Mouse (Mus musculus) embryonic stem cell, embryonic (primary cell): ENCODE data around the gene Ikbkg.
"Not testable (repeated sequence)": the region's sequence is repeated elsewhere in the genome, so short reads cannot be mapped to it uniquely, and the experiment has no call there.

Experiments used
- CTCF ChIA-PET, 4 experiments: fragments of 300-600 bp in 2 of 4; fragments of 350-600 bp in 2 of 4; sonication (Branson Sonifier 250); formaldehyde crosslinking; loops; one replicate each; lab custom pipeline; 2022; ENCODE audit warnings: inconsistent platforms in 2 of 4; lab: Charles Lee
- POLR2A ChIA-PET, 4 experiments: fragments of 300-600 bp in 2 of 4; fragments of 350-600 bp in 2 of 4; sonication (Branson Sonifier 250); formaldehyde crosslinking; loops; one replicate each; lab custom pipeline; 2022; ENCODE audit warnings: antibody characterized with exemption in 4 of 4, inconsistent platforms in 1 of 4; lab: Charles Lee

Gene Ikbkg

GRCm38 (mm10) chrX:74392535-74393443, at the start of gene Ikbkg, which contains the start of gene Fam3a:
Gene Ikbkg (plus strand): TSS chrX:74393290.
Gene Fam3a (minus strand): TSS chrX:74393272.
- POLR2A ChIA-PET: interaction anchor here in 3 of 4 experiments (0.6 to 3.2 kb wide), 55 partner anchors 11 to 763 kb away, joined by 3 to 43 read pairs (median 5); partner anchors contain the start of genes Flna (in 3 of the 3), G6pdx (in 3 of the 3), Rpl10 (in 3 of the 3) and Fam50a (in 2 of the 3)
- CTCF ChIA-PET: interaction anchor here in 3 of 4 experiments (0.6 to 1.6 kb wide), 10 partner anchors 11 to 144 kb away, joined by 3 to 11 read pairs (median 3); partner anchors contain the start of genes Emd (in 1 of the 3), Flna (in 1 of the 3), G6pdx (in 1 of the 3) and Taz (in 1 of the 3)

GRCm38 (mm10) chrX:74352645-74353466, 40.2 kb upstream of the Ikbkg start:
- CTCF ChIA-PET: interaction anchor here in 1 of 4 experiments (0.6 to 1.0 kb wide), 2 partner anchors 21 to 104 kb away, joined by 3 to 6 read pairs; partner anchors contain the start of gene Flna
- POLR2A ChIA-PET: interaction anchor here in 3 of 4 experiments (0.5 to 3.1 kb wide), 28 partner anchors 9 to 1365 kb away, joined by 3 to 24 read pairs (median 4); partner anchors contain the start of genes Rpl10 (in 3 of the 3), Plxna3 (in 2 of the 3), Slc10a3 (in 2 of the 3) and Ubl4a (in 2 of the 3)

GRCm38 (mm10) chrX:74353467-74353770, 39.7 kb upstream of the Ikbkg start, which contains the start of gene Lage3:
Gene Lage3 (minus strand): TSS chrX:74353618.
- ChIA-PET POLR2A (interaction anchor here in 3 of 4 experiments (0.5 to 3.1 kb wide), 26 partner anchors 9 to 1365 kb away, joined by 3 to 24 read pairs (median 4); partner anchors contain the start of genes Rpl10 (in 3 of the 3), Plxna3 (in 2 of the 3), Slc10a3 (in 2 of the 3) and Ubl4a (in 2 of the 3)), CTCF (interaction anchor here in 1 of 4 experiments (0.6 to 1.0 kb wide), 2 partner anchors 20 to 104 kb away, joined by 3 to 6 read pairs; partner anchors contain the start of gene Flna)

GRCm38 (mm10) chrX:74357069-74357468, 36.0 kb upstream of the Ikbkg start:
- POLR2A ChIA-PET: interaction anchor here in 1 of 4 experiments (0.7 kb wide), 1 partner anchor 16 kb away, joined by 3 read pairs; the partner anchor contains the start of genes Slc10a3 and Ubl4a
- CTCF ChIA-PET: not testable (repeated sequence)

- ChIA-PET POLR2A (interaction anchor here in 3 of 4 experiments (0.6 to 1.5 kb wide), 15 partner anchors 8 to 393 kb away, joined by 3 to 9 read pairs (median 4); partner anchors contain the start of genes Fam3a (in 2 of the 3), Ikbkg (in 2 of the 3), Rpl10 (in 2 of the 3) and Atp6ap1 (in 1 of the 3)), CTCF (interaction anchor here in 3 of 4 experiments (0.6 to 0.8 kb wide), 3 partner anchors 52 to 111 kb away, joined by 3 to 8 read pairs (median 3); no protein-coding TSS in a partner anchor)
These were observed 33.9 kb upstream of the Ikbkg start for GRCm38 (mm10) chrX:74359171-74359570.

- ChIA-PET POLR2A (interaction anchor here (0.8 to 6.6 kb wide), 26 partner anchors 8 to 453 kb away, joined by 3 to 106 read pairs (median 4); partner anchors contain the start of genes Rpl10 (in 4 of the 4), Fam3a (in 2 of the 4), G6pdx (in 2 of the 4) and Gdi1 (in 2 of the 4)), CTCF (interaction anchor here in 2 of 4 experiments (1.2 to 2.0 kb wide), 5 partner anchors 10 to 344 kb away, joined by 3 to 9 read pairs (median 3); partner anchors contain the start of gene Irak1 (in 1 of the 2))
These were observed 25.6 kb upstream of the Ikbkg start for GRCm38 (mm10) chrX:74367512-74367911.

GRCm38 (mm10) chrX:74368209-74368909, 24.7 kb upstream of the Ikbkg start:
- POLR2A ChIA-PET: interaction anchor here (0.7 to 6.6 kb wide), 43 partner anchors 9 to 453 kb away, joined by 3 to 106 read pairs (median 4); partner anchors contain the start of genes Rpl10 (in 4 of the 4), Fam3a (in 3 of the 4), Ikbkg (in 3 of the 4) and G6pdx (in 2 of the 4)
- CTCF ChIA-PET: interaction anchor here in 3 of 4 experiments (0.5 to 2.0 kb wide), 4 partner anchors 9 to 120 kb away, joined by 3 to 9 read pairs (median 4); no protein-coding TSS in a partner anchor

- POLR2A ChIA-PET: interaction anchor here (0.6 to 6.6 kb wide), 55 partner anchors 10 to 657 kb away, joined by 3 to 106 read pairs (median 4); partner anchors contain the start of genes Emd (in 3 of the 4), G6pdx (in 3 of the 4), Rpl10 (in 3 of the 4) and Fam3a (in 2 of the 4)
- CTCF ChIA-PET: interaction anchor here (0.6 to 1.4 kb wide), 6 partner anchors 20 to 341 kb away, joined by 3 to 9 read pairs (median 4); partner anchors contain the start of genes Flna (in 1 of the 4) and Lage3 (in 1 of the 4)
These were observed 20.1 kb upstream of the Ikbkg start, which contains the start of the genes Ubl4a and Slc10a3 for GRCm38 (mm10) chrX:74372888-74373549. Gene Ubl4a (minus strand): TSS chrX:74373218. Gene Slc10a3 (minus strand): TSS chrX:74373349.

GRCm38 (mm10) chrX:74384451-74384850, 8.6 kb upstream of the Ikbkg start:
- CTCF ChIA-PET: interaction anchor here in 1 of 4 experiments (0.5 kb wide), 1 partner anchor 136 kb away, joined by 3 read pairs; no protein-coding TSS in a partner anchor
- POLR2A ChIA-PET: interaction anchor here in 2 of 4 experiments (0.6 to 1.5 kb wide), 2 partner anchors 114 to 790 kb away, joined by 4 to 17 read pairs; partner anchors contain the start of gene Rpl10 (in 1 of the 2)

GRCm38 (mm10) chrX:74388153-74388552, 4.9 kb upstream of the Ikbkg start:
- CTCF ChIA-PET: no interaction called here
- POLR2A ChIA-PET: interaction anchor here in 3 of 4 experiments (1.2 to 1.7 kb wide), 5 partner anchors 15 to 58 kb away, joined by 3 to 5 read pairs (median 3); partner anchors contain the start of genes Slc10a3 (in 2 of the 3), Ubl4a (in 2 of the 3) and G6pdx (in 1 of the 3)

GRCm38 (mm10) chrX:74400136-74400535, 7.0 kb downstream of the Ikbkg start:
- ChIA-PET POLR2A (interaction anchor here in 1 of 4 experiments (2.4 kb wide), 1 partner anchor 29 kb away, joined by 5 read pairs; the partner anchor contains the start of gene G6pdx), CTCF (no interaction called here)

GRCm38 (mm10) chrX:74408340-74408739, 15.2 kb downstream of the Ikbkg start:
- POLR2A ChIA-PET: interaction anchor here in 2 of 4 experiments (1.6 to 2.0 kb wide), 2 partner anchors 15 to 138 kb away, joined by 4 to 7 read pairs; partner anchors contain the start of genes Fam3a (in 1 of the 2), Ikbkg (in 1 of the 2) and Rpl10 (in 1 of the 2)
- CTCF ChIA-PET: interaction anchor here in 1 of 4 experiments (3.3 kb wide), 1 partner anchor 159 kb away, joined by 8 read pairs; the partner anchor contains the start of gene Flna

- ChIA-PET CTCF (interaction anchor here (0.6 to 3.1 kb wide), 12 partner anchors 15 to 615 kb away, joined by 3 to 54 read pairs (median 8); partner anchors contain the start of genes Fam3a (in 2 of the 4), Flna (in 2 of the 4), Ikbkg (in 2 of the 4) and G6pdx (in 1 of the 4)), POLR2A (interaction anchor here in 2 of 4 experiments (0.7 to 2.5 kb wide), 7 partner anchors 16 to 499 kb away, joined by 3 to 12 read pairs (median 4); partner anchors contain the start of genes G6pdx (in 2 of the 2), Fam3a (in 1 of the 2), Flna (in 1 of the 2) and Ikbkg (in 1 of the 2))
These were observed 20.3 kb downstream of the Ikbkg start for GRCm38 (mm10) chrX:74413377-74413776.

GRCm38 (mm10) chrX:74424443-74424842, 31.4 kb downstream of the Ikbkg start:
- CTCF ChIA-PET: no interaction called here
- POLR2A ChIA-PET: interaction anchor here in 1 of 4 experiments (1.7 kb wide), 1 partner anchor 179 kb away, joined by 4 read pairs; no protein-coding TSS in a partner anchor
